Comparison of ENCODE assay signal across 11 mouse cellular contexts in the genomic region with DNA sequence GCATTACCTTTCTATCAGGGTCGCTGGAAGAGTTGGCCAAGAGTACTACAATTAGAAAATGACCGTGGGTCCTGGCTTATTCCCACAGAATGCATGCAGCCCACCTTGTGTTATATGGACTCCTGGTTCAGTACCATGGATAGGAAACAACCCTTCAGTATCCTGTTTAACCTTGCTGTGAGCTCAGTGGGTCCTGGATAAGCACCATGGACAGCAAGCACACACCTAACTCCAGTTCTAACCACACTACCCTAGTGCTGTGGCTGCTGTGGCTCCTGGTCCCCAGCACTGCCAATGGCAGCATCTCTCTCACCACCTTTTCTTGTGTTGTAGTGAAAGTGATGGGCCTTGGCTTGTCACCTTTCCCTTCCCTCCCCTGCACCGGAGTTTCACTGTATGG.
A peak's percentile ranks its signal among the peaks of the same experiment; 100 is the strongest.
DNase-seq lines count a peak whose midpoint lies in the region; ATAC-seq lines count a peak whose summit lies in the region.
"Had no signal": no experiment of that assay in that cellular context is flagged by ENCODE, and none has a peak within 500 bp of the region (broad histone marks: within the 10 kb centered on the region; RNA-seq: fewer than 3 reads in every experiment).

No protein-coding gene starts in this region.

- H3K9me3 ChIP-seq in hindbrain, embryonic 14.5 days (ENCODE audit: control insufficient read depth, low read length): no peaks in the 10 kb centered on the region
- H3K9me3 ChIP-seq: liver, embryonic 15.5 days had no signal

- H3K4me1 ChIP-seq in hindbrain, embryonic 14.5 days (replicated peaks; ENCODE audit: control insufficient read depth, insufficient read depth, low read length): 0 out of 2 replicates have a peak, but pooled peaks cover 13% of the 10 kb centered on the region
- H3K4me1 ChIP-seq: liver, embryonic 15.5 days had no signal

- intact Hi-C loops in heart, postnatal 10 days (cut with DNase I): no loop called here

- 80% methylated on average over 3 of the region's 3 CpGs for WGBS in hindbrain, embryonic 14.5 days

- no peak overlapping the region for H3K27ac ChIP-seq in hindbrain, embryonic 14.5 days
- H3K27ac ChIP-seq: liver, embryonic 15.5 days had no signal

- DNase-seq in heart, postnatal 10 days: peak; percentile 18 to 20
- no peak for DNase-seq in heart, adult 9 months (ENCODE audit: low spot score in 2 of 2)
- peak; percentile 19 for DNase-seq in thymus, postnatal 0 days (ENCODE audit: low spot score)
- DNase-seq in thymus, postnatal 36 days: no peak
- peak; percentile 39 for DNase-seq in hindlimb bud, embryonic 11.5 days (ENCODE audit: extremely low spot score, low read depth, low spot score)
- DNase-seq in MN1 (ENCODE audit: low spot score): no peak
- no peak for DNase-seq in hindbrain, embryonic 14.5 days (ENCODE audit: low spot score)
- DNase-seq in thymus, postnatal 4 days: no peak
- DNase-seq: adrenal gland, adult 8-10 months; cerebellum, postnatal 14 days had no signal

- H3K36me3 ChIP-seq in hindbrain, embryonic 14.5 days (replicated peaks; ENCODE audit: control insufficient read depth, insufficient read depth): peaks cover 6% of the 10 kb centered on the region; the same call in 1 of the 2 replicates
- H3K36me3 ChIP-seq: liver, embryonic 15.5 days had no signal

- no peak overlapping the region for H3K4me2 ChIP-seq in hindbrain, embryonic 14.5 days (replicated peaks)
- H3K4me2 ChIP-seq: liver, embryonic 15.5 days had no signal

- H3K4me3 ChIP-seq in hindbrain, embryonic 14.5 days (replicated peaks; ENCODE audit: low read length): no peak overlapping the region
- H3K4me3 ChIP-seq: liver, embryonic 15.5 days had no signal

- ATAC-seq in hindbrain, embryonic 14.5 days (ENCODE audit: low FRiP score): no peak

- H3K9ac ChIP-seq in hindbrain, embryonic 14.5 days: no peak overlapping the region
- H3K9ac ChIP-seq: liver, embryonic 15.5 days had no signal

- H3K27me3 ChIP-seq in hindbrain, embryonic 14.5 days (ENCODE audit: control insufficient read depth, insufficient read depth, low read length): no peaks in the 10 kb centered on the region
- H3K27me3 ChIP-seq: liver, embryonic 15.5 days had no signal

Comparison
In these comparisons a context has a peak if more than half of its experiments do, and no peak if none do; other contexts are left out.
1. DNase-seq: peak in heart, postnatal 10 days (2 of 2), thymus, postnatal 0 days (single experiment) and hindlimb bud, embryonic 11.5 days (single experiment); none in heart, adult 9 months (0 of 2), thymus, postnatal 36 days (0 of 2), MN1 (single experiment), hindbrain, embryonic 14.5 days (single experiment) and thymus, postnatal 4 days (single experiment).